In the genomic region with DNA sequence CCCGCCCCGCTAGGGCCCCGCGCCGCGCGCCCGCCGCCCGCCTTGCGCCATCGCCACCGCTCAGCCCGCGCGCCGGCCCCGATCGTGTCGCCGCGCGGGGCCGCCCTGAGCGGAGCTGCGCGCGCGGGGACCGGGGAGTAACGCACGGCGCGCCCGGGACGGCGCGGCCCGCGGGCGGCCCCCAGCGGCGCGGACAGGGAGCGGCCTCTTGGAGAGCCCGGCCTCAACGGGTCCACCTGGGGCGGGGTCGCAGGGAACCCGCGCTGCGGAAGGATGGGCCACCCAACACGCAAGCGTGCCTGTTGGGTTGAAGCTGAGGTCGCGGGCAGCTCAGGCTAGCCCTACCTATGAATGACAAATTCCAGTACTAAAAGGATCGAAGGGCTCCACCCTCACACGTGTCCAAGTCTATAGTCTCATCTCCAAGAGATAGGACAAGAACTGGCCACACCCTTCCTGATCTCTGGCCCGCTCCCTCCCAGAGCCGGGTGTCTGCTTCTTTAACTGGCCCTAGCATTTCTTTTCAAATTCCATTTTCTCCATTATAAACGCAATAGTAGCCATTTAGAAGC, we compare ENCODE assay signal across 8 mouse cellular contexts. TPM values are rescaled to one million over a fixed set of nuclear protein-coding genes. Genes with fewer than 3 reads are reported as not detected.
DNase-seq lines count a peak whose midpoint lies in the region; ATAC-seq and TF ChIP-seq lines count a peak whose summit lies in the region.

A gene (minus strand): TSS at position 228 of the 572 bp plus-strand sequence.

- no peaks in the 10 kb centered on the region for H3K36me3 ChIP-seq in midbrain, embryonic 10.5 days
- H3K36me3 ChIP-seq in spleen, adult 2 months (ENCODE audit: control insufficient read depth, insufficient read depth, low read length): no peaks in the 10 kb centered on the region

- TF ChIP-seq CTCF in spleen, adult 2 months (IDR thresholded peaks at IDR 0.05; ENCODE audit: extremely low read depth, insufficient read depth, insufficient read length, insufficient replicate concordance): peak; percentile 70

- peak; percentile 59 to 84 for DNase-seq in adrenal gland, adult (ENCODE audit: inconsistent age in 2 of 2, low spot score in 1 of 2)
- DNase-seq in adrenal gland, adult 8-10 months: no peak
- peak; percentile 70 to 87 for DNase-seq in cerebellum, adult 18-20 months
- peak; percentile 62 to 72 for DNase-seq in frontal cortex, postnatal 36 days (ENCODE audit: low spot score in 2 of 2)
- peak; percentile 75 to 78 for DNase-seq in left cerebral cortex, postnatal 36 days (ENCODE audit: low spot score in 2 of 2)
- DNase-seq in midbrain, embryonic 10.5 days (ENCODE audit: low spot score): peak; percentile 45
- peak in 1 of 2 experiments; percentile 70 for DNase-seq in spleen, adult 2 months (ENCODE audit: low read depth in 1 of 2, low spot score in 2 of 2)

- no peaks in the 10 kb centered on the region for H3K9me3 ChIP-seq in midbrain, embryonic 10.5 days (replicated peaks)

- no peak for TF ChIP-seq POLR2A in spleen, adult 2 months (IDR thresholded peaks at IDR 0.05; ENCODE audit: low read depth, low read length)

- H3K4me1 ChIP-seq in midbrain, embryonic 10.5 days: peaks cover 15% of the 10 kb centered on the region
- peaks cover 2% of the 10 kb centered on the region; the same call in 1 of the 2 replicates for H3K4me1 ChIP-seq in spleen, adult 2 months (ENCODE audit: control insufficient read depth, insufficient read depth, insufficient read length)

- H3K27me3 ChIP-seq in midbrain, embryonic 10.5 days (ENCODE audit: low read depth, poor library complexity, severe bottlenecking): peaks cover 56% of the 10 kb centered on the region
- no peaks in the 10 kb centered on the region for H3K27me3 ChIP-seq in spleen, adult 2 months (ENCODE audit: control insufficient read depth, insufficient read depth, low read length)

- H3K4me3 ChIP-seq in midbrain, embryonic 10.5 days: peak within 1 kb of the TSS; percentile 75
- H3K4me3 ChIP-seq in spleen, adult 2 months (ENCODE audit: extremely low read depth, insufficient read depth, insufficient read length): peak within 1 kb of the TSS; percentile 69; the same call in 1 of the 2 replicates

- WGBS in midbrain, embryonic 10.5 days: 9% methylated on average over 61 of the region's 61 CpGs
- 6% methylated on average over 58 of the region's 61 CpGs for WGBS in spleen, adult 2 months

- ATAC-seq in inflammation-experienced regulatory T-cells, adult 6 months: peak; percentile 82

- peak within 1 kb of the TSS; percentile 68 for H3K27ac ChIP-seq in midbrain, embryonic 10.5 days (replicated peaks)
- peak within 1 kb of the TSS; percentile 50 for H3K27ac ChIP-seq in spleen, adult 2 months (ENCODE audit: insufficient read depth, low read length)

- intact Hi-C loops in left cerebral cortex, postnatal 36 days (cut with DNase I): loop anchor here (1.0 kb wide), 1 partner anchor 43 kb away; no protein-coding TSS in a partner anchor

RNA-seq across cellular contexts. Expression of the gene that starts here (rescaled TPM):
- 1 to 10 TPM; 2.5 to 7.0 (median 3.9) TPM for total RNA-seq in adrenal gland, adult 8-10 months (2022)
- 10 to 100 TPM in 1 of 3 experiments, 1 to 10 TPM in 2; 3.0 to 13.5 (median 3.7) TPM for polyA plus RNA-seq in inflammation-experienced regulatory T-cells, adult 6 months (2017; shearing (Covaris generic))
- 100 to 1,000 TPM; 260 to 316 TPM for total RNA-seq in left cerebral cortex, postnatal 36 days (2021)
- polyA plus RNA-seq in midbrain, embryonic 10.5 days (2016; fragmentation: Nextera tagmentation; extraction: Ambion mirVana): 0.37 and 0.53 TPM in 2 replicates
- 23.2 and 29.5 TPM in 2 replicates for polyA plus RNA-seq in spleen, adult 2 months (2012; rRNA removed)

Comparison
In these comparisons a context has a peak if more than half of its experiments do, and no peak if none do; other contexts are left out.
1. RNA of the gene that starts here (total RNA-seq): 260 to 316 TPM in left cerebral cortex, postnatal 36 days; 2.5 to 7.0 TPM in adrenal gland, adult 8-10 months; every median in the first group is over 10 times any median in the second.
2. Peak in DNase-seq, H3K4me3 ChIP-seq and H3K27ac ChIP-seq in midbrain, embryonic 10.5 days; RNA of the gene not detected or under 1 TPM.